Mouse (Mus musculus) liver, embryonic 11.5 days (tissue): ENCODE results near the gene Ly6g6d. TPM values are rescaled to one million over a fixed set of nuclear protein-coding genes. Genes with fewer than 3 reads are reported as not detected.

Experiments
- ATAC-seq: fragments of 200-750 bp; cut with Nextera tagmentation; replicated peaks from 2 replicates; pipeline ENCODE4 v1.8.0; 2017; ENCODE audit warnings: moderate number of reproducible peaks, mild to moderate bottlenecking, moderate TSS enrichment, moderate library complexity; ENCODE audit not compliant: low FRiP score
- DNase-seq: peaks from one replicate; pipeline ENCODE4 v3.0.0-alpha.2; 2017; ENCODE audit warnings: low spot score
- H3K27ac ChIP-seq: fragments of 300-500 bp; sonication (generic); 2 replicates; pipeline ENCODE4 v1.5.1; 2014; ENCODE audit warnings: mild to moderate bottlenecking, low read depth, low read length, control low read depth
- H3K27me3 ChIP-seq: fragments of 300-500 bp; sonication (generic); replicated peaks from 2 replicates; pipeline ENCODE4 v1.6.1; 2014; ENCODE audit warnings: low read length, mixed read lengths; ENCODE audit not compliant: control insufficient read depth, insufficient read depth
- H3K36me3 ChIP-seq: fragments of 300-500 bp; sonication (generic); 2 replicates; pipeline ENCODE4 v1.6.1; 2014; ENCODE audit warnings: mild to moderate bottlenecking, low read length, moderate library complexity, mixed read lengths; ENCODE audit not compliant: control insufficient read depth, insufficient read depth
- H3K4me1 ChIP-seq: fragments of 300-500 bp; sonication (generic); replicated peaks from 2 replicates; pipeline ENCODE4 v1.6.1; 2014; ENCODE audit warnings: low read length, mixed read lengths; ENCODE audit not compliant: control insufficient read depth, insufficient read depth
- H3K4me2 ChIP-seq: fragments of 300-500 bp; sonication (generic); 2 replicates; pipeline ENCODE4 v1.6.1; 2014; ENCODE audit warnings: mild to moderate bottlenecking, control low read depth, moderate library complexity
- H3K4me3 ChIP-seq: fragments of 300-500 bp; sonication (generic); 2 replicates; pipeline ENCODE4 v1.5.1; 2014; ENCODE audit warnings: low read depth, low read length, control low read depth
- H3K9ac ChIP-seq: fragments of 300-500 bp; sonication (generic); 2 replicates; pipeline ENCODE4 v1.6.1; 2014; ENCODE audit warnings: low read depth, low read length, control low read depth
- H3K9me3 ChIP-seq: fragments of 300-500 bp; sonication (generic); 2 replicates; pipeline ENCODE4 v1.6.1; 2016; ENCODE audit warnings: low read length, inconsistent platforms, mixed read lengths; ENCODE audit not compliant: control insufficient read depth
- WGBS: fragments of 180-500 bp; shearing (Covaris S2); extraction: QIAGEN DNeasy Blood & Tissue Kit; methylation state at CpG from one replicate; pipeline ENCODE4 v1.1.7; 2014; 5-methylcytosine and 5-hydroxymethylcytosine counted together
- polyA plus RNA-seq: library from polyadenylated mRNA; unstranded; fragments of >200 nt; fragmentation: Nextera tagmentation; extraction: Ambion mirVana; gene quantifications from 2 replicates; pipeline ENCODE4 v1.2.1, GENCODE M21; 2014

The Ly6g6d gene
- polyA plus RNA-seq, 1 experiment from 2014 or later = 0.78 TPM

- H3K36me3 ChIP-seq = no peaks in the 10 kb centered on the region
- ATAC-seq (peak; percentile 89), DNase-seq (peak; percentile 65)
- peaks cover 42% of the 10 kb centered on the region for H3K4me1 ChIP-seq
- WGBS = 10% methylated on average over 6 of the region's 6 CpGs
- H3K9ac ChIP-seq = no peak overlapping the region
- peak overlapping the region; percentile 66 for H3K27ac ChIP-seq
- no peak overlapping the region for H3K4me3 ChIP-seq
- no peaks in the 10 kb centered on the region for H3K9me3 ChIP-seq
- peak overlapping the region; percentile 57 for H3K4me2 ChIP-seq
- H3K27me3 ChIP-seq = no peaks in the 10 kb centered on the region
Measured at GRCm38 (mm10) chr17:35021842-35022477, 55.9 kb downstream of the Ly6g6d start.

Other genes with a start within 250 kb of the Ly6g6d start
- gene Stk19, start 241.1 kb downstream of the Ly6g6d start, polyA plus RNA-seq = 25.1 and 27.1 TPM in 2 replicates
- gene Dxo, start 241.0 kb downstream of the Ly6g6d start, polyA plus RNA-seq = 55.4 and 56.3 TPM in 2 replicates
- gene Skiv2l, start 227.9 kb downstream of the Ly6g6d start, polyA plus RNA-seq = 43.7 and 44.8 TPM in 2 replicates
- gene Nelfe, start 227.7 kb downstream of the Ly6g6d start, polyA plus RNA-seq = 108 and 114 TPM in 2 replicates
- gene Cfb, start 215.5 kb downstream of the Ly6g6d start, polyA plus RNA-seq = 67.6 and 74.9 TPM in 2 replicates
- 0.45 and 0.86 TPM in 2 replicates for gene Zbtb12, start 198.6 kb downstream of the Ly6g6d start, polyA plus RNA-seq
- 0.09 TPM in 1 of 2 replicates, not detected in the other for gene Gm20547, start 196.0 kb downstream of the Ly6g6d start, polyA plus RNA-seq
- 8.1 and 9.0 TPM in 2 replicates for gene C2, start 179.8 kb downstream of the Ly6g6d start, polyA plus RNA-seq
- gene Ehmt2, start 179.6 kb downstream of the Ly6g6d start, polyA plus RNA-seq = 43.6 and 50.9 TPM in 2 replicates
- 0.97 and 1.3 TPM in 2 replicates for gene Slc44a4, start 163.6 kb downstream of the Ly6g6d start, polyA plus RNA-seq
- 24.4 and 26.4 TPM in 2 replicates for gene Neu1, start 146.8 kb downstream of the Ly6g6d start, polyA plus RNA-seq
- 0.14 and 0.41 TPM in 2 replicates for gene Hspa1b, start 118.8 kb downstream of the Ly6g6d start, polyA plus RNA-seq
- not detected in 2 replicates for gene Gm20481, start 108.2 kb downstream of the Ly6g6d start, polyA plus RNA-seq
- 4.7 and 5.7 TPM in 2 replicates for gene Hspa1a, start 105.9 kb downstream of the Ly6g6d start, polyA plus RNA-seq
- gene Hspa1l, start 105.4 kb downstream of the Ly6g6d start, polyA plus RNA-seq = 0.66 and 1.5 TPM in 2 replicates
- 304 and 315 TPM in 2 replicates for gene Lsm2, start 96.2 kb downstream of the Ly6g6d start, polyA plus RNA-seq
- 234 and 245 TPM in 2 replicates for gene Vars, start 77.1 kb downstream of the Ly6g6d start, polyA plus RNA-seq
- 0.16 TPM in 2 replicates for gene Vwa7, start 61.5 kb downstream of the Ly6g6d start, polyA plus RNA-seq
- gene Sapcd1, start 50.0 kb downstream of the Ly6g6d start, polyA plus RNA-seq = 6.9 and 8.5 TPM in 2 replicates
- 3.8 and 4.7 TPM in 2 replicates for gene Msh5, start 31.3 kb downstream of the Ly6g6d start, polyA plus RNA-seq
- gene Clic1, start 28.1 kb downstream of the Ly6g6d start, polyA plus RNA-seq = 118 and 134 TPM in 2 replicates
- 124 and 132 TPM in 2 replicates for gene Ddah2, start 19.0 kb downstream of the Ly6g6d start, polyA plus RNA-seq
- 0.34 and 1.8 TPM in 2 replicates for gene Ly6g6c, start 12.7 kb downstream of the Ly6g6d start, polyA plus RNA-seq
- 8.4 and 11.2 TPM in 2 replicates for gene Mpig6b, start 11.9 kb downstream of the Ly6g6d start, polyA plus RNA-seq
- 0.57 TPM in 1 of 2 replicates, not detected in the other for gene Ly6g6e, start 1.2 kb downstream of the Ly6g6d start, polyA plus RNA-seq
- gene Ly6g6f, start 7.5 kb upstream of the Ly6g6d start, polyA plus RNA-seq = 12.8 and 13.5 TPM in 2 replicates
- 71.6 and 79.8 TPM in 2 replicates for gene Abhd16a, start 11.2 kb upstream of the Ly6g6d start, polyA plus RNA-seq
- gene Ly6g5c, start 30.2 kb upstream of the Ly6g6d start, polyA plus RNA-seq = not detected in 2 replicates
- gene Ly6g5b, start 37.4 kb upstream of the Ly6g6d start, polyA plus RNA-seq = 0.69 and 0.89 TPM in 2 replicates
- 23.7 and 25.2 TPM in 2 replicates for gene Gpank1, start 43.4 kb upstream of the Ly6g6d start, polyA plus RNA-seq
- gene Csnk2b, start 44.0 kb upstream of the Ly6g6d start, polyA plus RNA-seq = 246 and 259 TPM in 2 replicates
- gene D17H6S53E, start 48.3 kb upstream of the Ly6g6d start, polyA plus RNA-seq = 6.0 and 7.1 TPM in 2 replicates
- 429 and 459 TPM in 2 replicates for gene Apom, start 54.0 kb upstream of the Ly6g6d start, polyA plus RNA-seq
- 61.4 and 73.6 TPM in 2 replicates for gene Bag6, start 57.1 kb upstream of the Ly6g6d start, polyA plus RNA-seq
- 169 and 205 TPM in 2 replicates for gene Prrc2a, start 86.8 kb upstream of the Ly6g6d start, polyA plus RNA-seq
- 13.9 and 20.0 TPM in 2 replicates for gene Aif1, start 98.0 kb upstream of the Ly6g6d start, polyA plus RNA-seq
- gene Lst1, start 110.4 kb upstream of the Ly6g6d start, polyA plus RNA-seq = 24.1 and 28.1 TPM in 2 replicates
- gene Ltb, start 116.4 kb upstream of the Ly6g6d start, polyA plus RNA-seq = 0.70 and 0.78 TPM in 2 replicates
- gene Tnf, start 123.9 kb upstream of the Ly6g6d start, polyA plus RNA-seq = 0.47 and 0.53 TPM in 2 replicates
- not detected in 2 replicates for gene Lta, start 127.3 kb upstream of the Ly6g6d start, polyA plus RNA-seq
- gene Gm16181, start 142.8 kb upstream of the Ly6g6d start, polyA plus RNA-seq = 0.53 TPM in 1 of 2 replicates, not detected in the other
- gene Atp6v1g2, start 155.6 kb upstream of the Ly6g6d start, polyA plus RNA-seq = 2.6 and 2.9 TPM in 2 replicates
- 4.6 and 5.4 TPM in 2 replicates for gene Nfkbil1, start 157.7 kb upstream of the Ly6g6d start, polyA plus RNA-seq
- gene Ddx39b, start 163.7 kb upstream of the Ly6g6d start, polyA plus RNA-seq = 432 and 439 TPM in 2 replicates
- 88.0 and 90.8 TPM in 2 replicates for gene H2-D1, start 184.7 kb upstream of the Ly6g6d start, polyA plus RNA-seq
- 0.40 and 0.60 TPM in 2 replicates for gene H2-Q1, start 242.3 kb upstream of the Ly6g6d start, polyA plus RNA-seq